Mouse (Mus musculus): Measurements from ENCODE around the gene Prr23a2. TPM values are rescaled to one million over a fixed set of nuclear protein-coding genes. Genes with fewer than 3 reads are reported as not detected.
"Not testable (repeated sequence)": the region's sequence is repeated elsewhere in the genome, so short reads cannot be mapped to it uniquely, and the experiment has no call there.

The Prr23a2 gene
- not detected in 2 replicates for polyA plus RNA-seq (2014; fragmentation: Nextera tagmentation; extraction: Ambion mirVana)

DNA sequence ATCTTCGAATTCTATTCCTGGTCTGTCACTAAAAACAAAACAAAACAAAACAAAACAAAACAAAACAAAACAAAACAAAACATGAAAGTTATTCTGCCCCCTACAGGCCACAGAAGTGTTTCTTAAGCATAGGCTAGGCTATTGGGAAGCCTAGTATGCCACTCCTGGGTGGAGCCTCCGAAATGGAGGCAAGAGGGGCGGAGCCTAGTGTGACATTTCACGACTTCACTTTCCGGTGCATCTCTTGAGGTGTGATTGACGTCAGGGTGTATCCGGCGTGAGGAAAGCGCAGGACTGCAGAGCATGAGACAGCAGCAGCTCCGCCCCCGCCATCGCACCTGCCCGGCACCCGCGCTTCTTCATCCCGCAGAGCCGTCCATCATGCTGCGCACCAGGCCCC, at the start of gene Prr23a2:
TSS of gene Prr23a2 (plus strand) at position 285 of the 400 bp plus-strand sequence.
- Histone ChIP-seq H3K27ac (ENCODE audit: low read depth, low read length) (no peak within 1 kb of the TSS), H3K4me2 (replicated peaks; ENCODE audit: low read depth, low read length) (no peak within 1 kb of the TSS), H3K36me3 (ENCODE audit: control insufficient read depth, insufficient read depth, low read length) (no peaks in the 10 kb centered on the region), H3K9ac (ENCODE audit: low read depth, low read length) (no peak within 1 kb of the TSS), H3K4me3 (ENCODE audit: low read length) (no peak within 1 kb of the TSS), H3K27me3 (ENCODE audit: control insufficient read depth, insufficient read depth, low read length) (no peaks in the 10 kb centered on the region), H3K9me3 (ENCODE audit: control insufficient read depth, low read length) (no peaks in the 10 kb centered on the region), H3K4me1 (ENCODE audit: control insufficient read depth, insufficient read depth, low read length) (no peaks in the 10 kb centered on the region)
- 79% methylated on average over 18 of the region's 18 CpGs for WGBS
- 0 out of 2 replicates have a peak, but pooled peaks have one; percentile 24 for ATAC-seq (ENCODE audit: low FRiP score, low TSS enrichment)

- H3K27ac ChIP-seq (ENCODE audit: low read depth, low read length) = no peak overlapping the region
- H3K9me3 ChIP-seq (ENCODE audit: control insufficient read depth, low read length) = no peaks in the 10 kb centered on the region
- no peak overlapping the region for H3K4me2 ChIP-seq (replicated peaks; ENCODE audit: low read depth, low read length)
- H3K4me1 ChIP-seq (ENCODE audit: control insufficient read depth, insufficient read depth, low read length) = no peaks in the 10 kb centered on the region
- no peak for ATAC-seq (ENCODE audit: low FRiP score, low TSS enrichment)
- H3K4me3 ChIP-seq (ENCODE audit: low read length) = no peak overlapping the region
- H3K36me3 ChIP-seq (ENCODE audit: control insufficient read depth, insufficient read depth, low read length) = no peaks in the 10 kb centered on the region
- 84% methylated on average over 8 of the region's 8 CpGs for WGBS
- no peak overlapping the region for H3K9ac ChIP-seq (ENCODE audit: low read depth, low read length)
- H3K27me3 ChIP-seq (ENCODE audit: control insufficient read depth, insufficient read depth, low read length) = no peaks in the 10 kb centered on the region
These were observed 48.7 kb upstream of the Prr23a2 start for GRCm38 (mm10) chr9:98807631-98808030.

DNA sequence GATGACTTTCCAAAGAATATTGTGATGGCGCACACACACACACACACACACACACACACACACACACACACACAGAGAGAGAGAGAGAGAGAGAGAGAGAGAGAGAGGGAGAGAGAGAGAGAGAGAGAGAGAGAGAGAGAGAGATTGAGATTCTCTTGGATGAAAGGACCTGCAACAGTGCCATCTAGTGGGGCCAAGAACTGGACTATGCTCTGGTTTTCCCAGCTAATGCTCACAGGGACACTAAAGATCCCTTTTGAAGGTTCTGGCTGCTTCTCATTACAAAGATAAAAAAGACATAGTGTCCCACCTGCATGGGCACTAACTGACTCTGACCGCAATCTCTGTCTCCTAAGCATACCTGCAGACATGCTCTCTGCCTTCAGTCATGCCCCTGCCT, 46.8 kb upstream of the Prr23a2 start:
- ATAC-seq (ENCODE audit: low FRiP score, low TSS enrichment); H3K9me3 ChIP-seq (ENCODE audit: control insufficient read depth, low read length); H3K4me3 ChIP-seq (ENCODE audit: low read length); H3K27ac ChIP-seq (ENCODE audit: low read depth, low read length); H3K4me2 ChIP-seq (replicated peaks; ENCODE audit: low read depth, low read length); H3K9ac ChIP-seq (ENCODE audit: low read depth, low read length); H3K27me3 ChIP-seq (ENCODE audit: control insufficient read depth, insufficient read depth, low read length); H3K36me3 ChIP-seq (ENCODE audit: control insufficient read depth, insufficient read depth, low read length); H3K4me1 ChIP-seq (ENCODE audit: control insufficient read depth, insufficient read depth, low read length): not testable (repeated sequence)
- WGBS = 51% methylated on average over 2 of the region's 2 CpGs

GRCm38 (mm10) chr9:98816066-98816465, 40.2 kb upstream of the Prr23a2 start:
- no peak overlapping the region for H3K9ac ChIP-seq (ENCODE audit: low read depth, low read length)
- H3K4me3 ChIP-seq (ENCODE audit: low read length) = no peak overlapping the region

GRCm38 (mm10) chr9:98817592-98817991, 38.7 kb upstream of the Prr23a2 start:
- WGBS = 83% methylated on average over 7 of the region's 7 CpGs

More at GRCm38 (mm10) chr9:98816066-98816465, 40.2 kb upstream of the Prr23a2 start:
- no peak for ATAC-seq (ENCODE audit: low FRiP score, low TSS enrichment)
- 74% methylated on average over 3 of the region's 3 CpGs for WGBS
- Histone ChIP-seq H3K27me3 (ENCODE audit: control insufficient read depth, insufficient read depth, low read length) (no peaks in the 10 kb centered on the region), H3K36me3 (ENCODE audit: control insufficient read depth, insufficient read depth, low read length) (no peaks in the 10 kb centered on the region), H3K27ac (ENCODE audit: low read depth, low read length) (no peak overlapping the region), H3K9me3 (ENCODE audit: control insufficient read depth, low read length) (no peaks in the 10 kb centered on the region), H3K4me2 (replicated peaks; ENCODE audit: low read depth, low read length) (no peak overlapping the region), H3K4me1 (ENCODE audit: control insufficient read depth, insufficient read depth, low read length) (no peaks in the 10 kb centered on the region)

GRCm38 (mm10) chr9:98818971-98819370, 37.3 kb upstream of the Prr23a2 start:
- Histone ChIP-seq H3K9ac (ENCODE audit: low read depth, low read length) (no peak overlapping the region), H3K27ac (ENCODE audit: low read depth, low read length) (no peak overlapping the region), H3K27me3 (ENCODE audit: control insufficient read depth, insufficient read depth, low read length) (no peaks in the 10 kb centered on the region), H3K4me3 (ENCODE audit: low read length) (no peak overlapping the region), H3K4me1 (ENCODE audit: control insufficient read depth, insufficient read depth, low read length) (no peaks in the 10 kb centered on the region), H3K9me3 (ENCODE audit: control insufficient read depth, low read length) (no peaks in the 10 kb centered on the region), H3K36me3 (ENCODE audit: control insufficient read depth, insufficient read depth, low read length) (no peaks in the 10 kb centered on the region), H3K4me2 (replicated peaks; ENCODE audit: low read depth, low read length) (no peak overlapping the region)
- no peak for ATAC-seq (ENCODE audit: low FRiP score, low TSS enrichment)
- WGBS = 22% methylated on average over 5 of the region's 5 CpGs

More at GRCm38 (mm10) chr9:98817592-98817991, 38.7 kb upstream of the Prr23a2 start:
- no peak overlapping the region for H3K27ac ChIP-seq (ENCODE audit: low read depth, low read length)
- no peaks in the 10 kb centered on the region for H3K27me3 ChIP-seq (ENCODE audit: control insufficient read depth, insufficient read depth, low read length)
- H3K9me3 ChIP-seq (ENCODE audit: control insufficient read depth, low read length) = no peaks in the 10 kb centered on the region
- no peak overlapping the region for H3K4me2 ChIP-seq (replicated peaks; ENCODE audit: low read depth, low read length)
- no peaks in the 10 kb centered on the region for H3K36me3 ChIP-seq (ENCODE audit: control insufficient read depth, insufficient read depth, low read length)
- ATAC-seq (ENCODE audit: low FRiP score, low TSS enrichment) = no peak
- H3K4me1 ChIP-seq (ENCODE audit: control insufficient read depth, insufficient read depth, low read length) = no peaks in the 10 kb centered on the region
- no peak overlapping the region for H3K4me3 ChIP-seq (ENCODE audit: low read length)
- H3K9ac ChIP-seq (ENCODE audit: low read depth, low read length) = no peak overlapping the region

DNA sequence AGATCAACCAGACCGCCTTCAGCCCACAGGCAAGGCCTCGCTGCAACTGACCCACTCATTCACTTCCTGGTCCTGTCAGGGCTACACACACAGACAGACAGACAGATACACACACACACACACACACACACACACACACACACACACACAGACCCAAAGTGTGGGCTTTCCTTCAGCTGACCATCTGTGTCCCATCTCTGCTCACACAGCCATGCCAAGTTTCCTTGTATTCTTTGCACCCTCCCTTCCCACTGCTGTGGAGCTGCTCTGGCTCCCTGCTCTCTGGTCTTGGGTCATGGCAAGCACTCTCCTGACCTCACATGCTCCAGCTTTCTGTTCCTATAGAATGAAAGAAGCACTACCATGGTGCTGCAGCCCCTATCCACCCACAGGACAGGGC, 36.8 kb upstream of the Prr23a2 start:
- H3K4me2 ChIP-seq (replicated peaks; ENCODE audit: low read depth, low read length) = no peak overlapping the region
- no peaks in the 10 kb centered on the region for H3K36me3 ChIP-seq (ENCODE audit: control insufficient read depth, insufficient read depth, low read length)
- WGBS = 77% methylated on average over 2 of the region's 2 CpGs
- H3K4me1 ChIP-seq (ENCODE audit: control insufficient read depth, insufficient read depth, low read length) = no peaks in the 10 kb centered on the region
- no peak overlapping the region for H3K4me3 ChIP-seq (ENCODE audit: low read length)
- no peak for ATAC-seq (ENCODE audit: low FRiP score, low TSS enrichment)
- no peak overlapping the region for H3K9ac ChIP-seq (ENCODE audit: low read depth, low read length)
- no peaks in the 10 kb centered on the region for H3K9me3 ChIP-seq (ENCODE audit: control insufficient read depth, low read length)
- H3K27me3 ChIP-seq (ENCODE audit: control insufficient read depth, insufficient read depth, low read length) = no peaks in the 10 kb centered on the region
- H3K27ac ChIP-seq (ENCODE audit: low read depth, low read length) = no peak overlapping the region

GRCm38 (mm10) chr9:98820461-98820860, 35.8 kb upstream of the Prr23a2 start:
- H3K27ac ChIP-seq (ENCODE audit: low read depth, low read length) = no peak overlapping the region
- 87% methylated on average over 4 of the region's 4 CpGs for WGBS
- H3K4me2 ChIP-seq (replicated peaks; ENCODE audit: low read depth, low read length) = no peak overlapping the region
- no peak for ATAC-seq (ENCODE audit: low FRiP score, low TSS enrichment)
- H3K4me1 ChIP-seq (ENCODE audit: control insufficient read depth, insufficient read depth, low read length) = no peaks in the 10 kb centered on the region
- H3K36me3 ChIP-seq (ENCODE audit: control insufficient read depth, insufficient read depth, low read length) = no peaks in the 10 kb centered on the region
- no peaks in the 10 kb centered on the region for H3K9me3 ChIP-seq (ENCODE audit: control insufficient read depth, low read length)
- no peak overlapping the region for H3K4me3 ChIP-seq (ENCODE audit: low read length)
- no peaks in the 10 kb centered on the region for H3K27me3 ChIP-seq (ENCODE audit: control insufficient read depth, insufficient read depth, low read length)
- H3K9ac ChIP-seq (ENCODE audit: low read depth, low read length) = no peak overlapping the region

DNA sequence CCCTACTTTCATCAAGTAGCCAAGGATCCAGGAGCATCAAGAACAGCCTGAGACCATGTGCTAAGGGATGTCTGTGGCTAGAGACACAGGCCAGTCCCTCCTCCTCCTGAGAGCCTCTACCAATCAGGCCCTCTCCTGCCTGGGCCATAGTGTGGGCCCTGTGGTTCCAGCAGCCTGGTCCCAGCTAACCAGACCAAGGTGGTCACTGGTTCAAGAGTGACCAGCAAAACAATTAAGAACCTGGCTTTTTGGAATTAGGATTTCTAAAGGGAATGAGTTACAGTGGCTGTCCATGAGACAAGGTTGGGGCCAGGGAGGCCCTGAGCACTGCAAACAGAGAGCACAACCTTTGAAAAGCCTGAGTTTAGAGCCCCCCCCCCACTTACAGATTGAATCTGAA, 35.2 kb upstream of the Prr23a2 start:
- Histone ChIP-seq H3K27ac (ENCODE audit: low read depth, low read length) (no peak overlapping the region), H3K9me3 (ENCODE audit: control insufficient read depth, low read length) (no peaks in the 10 kb centered on the region), H3K27me3 (ENCODE audit: control insufficient read depth, insufficient read depth, low read length) (no peaks in the 10 kb centered on the region), H3K4me1 (ENCODE audit: control insufficient read depth, insufficient read depth, low read length) (no peaks in the 10 kb centered on the region), H3K9ac (ENCODE audit: low read depth, low read length) (no peak overlapping the region), H3K4me3 (ENCODE audit: low read length) (no peak overlapping the region), H3K4me2 (replicated peaks; ENCODE audit: low read depth, low read length) (no peak overlapping the region), H3K36me3 (ENCODE audit: control insufficient read depth, insufficient read depth, low read length) (no peaks in the 10 kb centered on the region)
- ATAC-seq (ENCODE audit: low FRiP score, low TSS enrichment) = no peak

Measured in kidney, embryonic 14.5 days (tissue).